In genomic region chr10:99355303-99355702, GRCm38 (mm10) we compare ENCODE assay signal across 12 mouse cellular contexts.
"Had no signal": no experiment of that assay in that cellular context is flagged by ENCODE, and none has a peak within 500 bp of the region (broad histone marks: within the 10 kb centered on the region; RNA-seq: fewer than 3 reads in every experiment).

No protein-coding gene starts in this region.

- DNase-seq: kidney, adult 2 months; kidney, postnatal 25 days; layer of hippocampus, adult 9-11 months; lung, adult 18-20 months; lung, postnatal 10 days; lung, postnatal 4 days; right cerebral cortex, postnatal 4 days; thymus, adult 2 months; thymus, postnatal 14 days; thymus, postnatal 4 days had no signal

- ATAC-seq: intestine, postnatal 0 days; midbrain, embryonic 13.5 days had no signal
